Mouse (Mus musculus) lung, adult 2 months (tissue): Measurements from ENCODE around the gene Farp1.

Experiments used
- CTCF ChIP-seq: fragments of 200-500 bp; IDR thresholded peaks from 2 replicates; pipeline ENCODE4 v1.5.1; 2011; ENCODE audit warnings: mild to moderate bottlenecking, low read length, control low read depth; ENCODE audit not compliant: insufficient read depth
- POLR2A ChIP-seq: fragments of 200-500 bp; IDR thresholded peaks from 2 replicates; pipeline ENCODE4 v1.6.1; 2011; ENCODE audit warnings: low read depth, mild to moderate bottlenecking, control low read depth, low read length, borderline replicate concordance; ENCODE audit errors: extremely low read depth

DNA sequence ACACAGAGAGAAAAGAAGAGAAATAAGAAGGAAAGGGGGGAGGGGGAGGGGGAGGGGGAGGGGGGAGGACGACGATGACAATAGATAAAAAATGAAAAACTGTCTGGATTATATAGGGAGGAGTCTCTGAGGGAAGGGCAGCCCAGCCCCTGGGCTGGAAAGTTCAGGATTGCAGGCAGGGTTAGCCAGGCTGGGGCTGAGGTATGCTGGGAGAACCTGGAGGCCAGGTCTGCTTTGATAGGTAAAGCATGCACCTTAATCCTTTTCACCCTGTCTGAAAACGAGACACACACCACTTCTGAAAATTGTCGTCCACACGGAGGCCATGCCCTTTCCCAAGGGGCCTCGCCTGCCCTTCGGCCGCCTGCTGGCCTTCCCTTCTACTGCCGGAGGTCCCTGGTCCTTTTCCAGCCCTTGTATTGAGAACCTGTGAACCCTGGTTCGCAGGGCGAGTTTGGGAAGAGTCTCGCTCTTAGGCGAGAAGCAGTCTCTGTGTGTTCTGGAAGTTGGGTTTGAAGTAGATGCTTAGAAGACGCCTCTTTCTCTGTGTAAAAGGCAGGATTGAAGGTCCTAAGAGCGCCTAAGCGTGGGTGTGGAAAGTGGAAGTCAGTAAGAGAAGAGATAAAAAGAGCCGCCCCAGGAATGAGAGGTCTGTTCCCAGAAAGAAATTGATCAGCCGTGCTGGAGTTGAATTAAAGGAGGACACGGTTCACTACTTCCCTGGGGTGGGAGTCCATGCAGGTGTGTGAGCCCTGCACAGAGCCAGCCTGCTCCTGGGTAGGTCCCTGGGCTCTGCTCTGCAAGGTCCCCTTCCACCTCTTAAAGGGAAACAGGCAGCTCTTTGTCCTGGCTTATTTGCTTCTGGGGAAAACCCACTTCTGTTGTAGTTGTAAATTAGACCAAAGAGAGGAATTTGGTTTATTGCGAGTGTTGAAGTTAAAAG, 94.1 kb downstream of the Farp1 start:
- TF ChIP-seq POLR2A = no peak
- TF ChIP-seq CTCF = no peak
